Mouse (Mus musculus) retina, adult 2 months (tissue): Measurements from ENCODE around the gene Nkx2-5.

Experiments used
- DNase-seq: peaks from one replicate; pipeline ENCODE4 v3.0.0-alpha.2; 2012; ENCODE audit warnings: low read depth, low spot score

Nkx2-5 gene

GRCm38 (mm10) chr17:26850358-26851135 lies 5.7 kb upstream of the Nkx2-5 start:
- no peak for DNase-seq

DNA sequence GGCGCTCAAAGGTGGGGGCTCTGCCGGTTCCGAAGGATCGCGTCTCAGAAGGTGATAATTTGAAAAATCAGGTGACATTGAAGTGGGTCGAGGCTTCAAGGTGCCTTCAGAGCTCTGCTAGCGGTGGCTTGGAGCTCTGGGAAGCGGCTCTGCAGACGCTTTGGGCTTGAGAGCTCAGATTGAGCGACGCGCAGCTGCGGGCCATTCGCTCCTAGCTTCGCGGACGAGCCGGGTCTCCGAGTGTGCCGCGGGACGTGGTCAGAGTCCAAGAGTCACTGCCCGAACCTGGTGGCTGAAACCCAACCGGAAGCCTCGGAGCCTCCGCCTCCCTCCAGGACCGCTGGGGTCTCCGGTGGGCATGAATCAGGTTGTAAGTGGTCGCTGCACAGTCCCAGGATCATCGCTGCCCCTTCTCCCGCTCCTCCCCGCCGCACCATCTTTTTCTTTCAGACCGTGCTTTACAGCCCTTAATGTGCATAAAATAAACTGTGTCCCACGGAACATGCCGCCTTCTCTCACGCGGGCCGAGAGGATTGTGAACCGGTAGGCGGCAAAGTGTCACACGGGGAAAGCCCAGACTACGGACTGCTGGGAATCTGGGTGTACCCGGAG lies 5.0 kb upstream of the Nkx2-5 start:
- no peak for DNase-seq

DNA sequence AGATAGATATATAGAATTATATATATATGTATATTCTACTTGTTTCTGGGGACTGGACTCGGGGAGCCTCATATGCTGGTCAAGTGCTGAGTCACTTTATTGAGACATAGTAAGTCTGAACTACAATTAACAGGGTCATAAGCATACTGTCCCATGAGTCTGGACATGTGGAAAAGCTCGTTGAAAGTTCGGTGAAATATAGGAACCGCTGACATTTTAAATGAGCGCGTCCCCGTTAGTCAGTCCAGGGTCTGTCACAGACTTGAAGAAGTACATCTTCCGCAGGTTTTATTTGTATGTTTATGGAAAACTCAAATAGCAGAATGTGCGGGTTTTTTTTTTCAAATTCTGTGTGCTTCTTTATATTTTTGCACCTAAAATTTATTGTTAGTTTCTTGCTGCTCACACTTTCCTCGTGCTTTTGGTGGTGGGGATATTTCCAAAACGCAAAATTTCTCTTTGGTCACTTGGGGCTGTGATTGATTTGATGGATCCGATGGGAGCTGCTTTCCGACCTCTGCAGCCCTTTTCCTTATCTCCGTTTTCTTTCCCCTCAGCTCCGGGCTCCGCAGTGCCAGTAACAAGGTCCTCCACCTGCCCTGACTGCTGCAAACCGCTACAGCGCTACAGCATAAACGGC lies 4.4 kb upstream of the Nkx2-5 start:
- no peak for DNase-seq

GRCm38 (mm10) chr17:26848236-26848635 lies 3.4 kb upstream of the Nkx2-5 start:
- no peak for DNase-seq

GRCm38 (mm10) chr17:26847801-26848200 lies 3.0 kb upstream of the Nkx2-5 start:
- no peak for DNase-seq

- DNase-seq: no peak
Observed at GRCm38 (mm10) chr17:26846411-26846810, 1.6 kb upstream of the Nkx2-5 start.

- no peak for DNase-seq
Observed at GRCm38 (mm10) chr17:26845149-26846050, 591 bp upstream of the Nkx2-5 start.

GRCm38 (mm10) chr17:26844371-26844851 lies 398 bp downstream of the Nkx2-5 start:
- no peak for DNase-seq

- DNase-seq: no peak
Observed at GRCm38 (mm10) chr17:26843696-26844236, 1.0 kb downstream of the Nkx2-5 start.

GRCm38 (mm10) chr17:26843229-26843567 lies 1.6 kb downstream of the Nkx2-5 start:
- no peak for DNase-seq

GRCm38 (mm10) chr17:26842431-26843228 lies 2.2 kb downstream of the Nkx2-5 start:
- no peak for DNase-seq

- DNase-seq: no peak
Observed at GRCm38 (mm10) chr17:26841981-26842380, 2.8 kb downstream of the Nkx2-5 start.

DNA sequence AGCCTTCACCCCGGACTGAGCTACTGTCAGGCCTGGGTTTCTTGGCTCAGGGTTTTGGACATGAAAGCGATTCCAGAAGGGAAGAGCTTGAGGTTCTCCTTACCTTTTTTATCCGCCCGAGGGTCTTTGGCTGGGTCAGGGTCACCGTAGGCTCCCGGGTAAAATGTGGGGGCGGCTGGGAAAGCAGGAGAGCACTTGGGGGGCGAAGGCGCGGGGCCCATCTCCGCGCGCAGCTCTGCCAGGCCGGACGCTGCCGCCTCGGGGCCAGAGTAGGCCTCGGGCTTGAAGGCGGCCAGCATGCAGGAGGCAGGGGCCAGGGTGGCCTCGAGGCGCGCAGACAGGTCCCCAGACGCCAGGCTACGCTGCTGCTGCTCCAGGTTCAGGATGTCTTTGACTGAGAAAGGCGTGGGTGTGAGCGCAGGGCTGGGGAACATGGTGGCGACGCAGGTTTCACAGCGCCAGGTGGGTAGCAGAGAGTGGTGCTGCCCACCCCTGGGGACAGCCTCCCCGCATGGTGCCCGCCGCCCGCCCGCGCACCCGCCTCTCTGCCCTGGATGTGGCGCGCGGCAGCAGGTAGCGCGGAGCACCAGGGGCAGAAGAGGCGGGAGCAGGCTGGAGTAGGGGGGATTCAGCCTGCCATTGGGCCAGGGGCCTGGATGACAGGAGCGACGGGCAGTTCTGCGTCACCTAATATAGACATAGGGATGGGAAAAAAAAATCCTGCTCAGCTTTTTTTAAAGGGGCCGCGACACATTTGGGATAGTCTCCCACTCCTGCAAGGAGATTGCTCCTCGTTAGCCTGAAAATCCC lies 3.7 kb downstream of the Nkx2-5 start:
- no peak for DNase-seq

GRCm38 (mm10) chr17:26840439-26840780 lies 4.4 kb downstream of the Nkx2-5 start:
- no peak for DNase-seq

- no peak for DNase-seq
Observed at GRCm38 (mm10) chr17:26839718-26840438, 4.9 kb downstream of the Nkx2-5 start.

DNA sequence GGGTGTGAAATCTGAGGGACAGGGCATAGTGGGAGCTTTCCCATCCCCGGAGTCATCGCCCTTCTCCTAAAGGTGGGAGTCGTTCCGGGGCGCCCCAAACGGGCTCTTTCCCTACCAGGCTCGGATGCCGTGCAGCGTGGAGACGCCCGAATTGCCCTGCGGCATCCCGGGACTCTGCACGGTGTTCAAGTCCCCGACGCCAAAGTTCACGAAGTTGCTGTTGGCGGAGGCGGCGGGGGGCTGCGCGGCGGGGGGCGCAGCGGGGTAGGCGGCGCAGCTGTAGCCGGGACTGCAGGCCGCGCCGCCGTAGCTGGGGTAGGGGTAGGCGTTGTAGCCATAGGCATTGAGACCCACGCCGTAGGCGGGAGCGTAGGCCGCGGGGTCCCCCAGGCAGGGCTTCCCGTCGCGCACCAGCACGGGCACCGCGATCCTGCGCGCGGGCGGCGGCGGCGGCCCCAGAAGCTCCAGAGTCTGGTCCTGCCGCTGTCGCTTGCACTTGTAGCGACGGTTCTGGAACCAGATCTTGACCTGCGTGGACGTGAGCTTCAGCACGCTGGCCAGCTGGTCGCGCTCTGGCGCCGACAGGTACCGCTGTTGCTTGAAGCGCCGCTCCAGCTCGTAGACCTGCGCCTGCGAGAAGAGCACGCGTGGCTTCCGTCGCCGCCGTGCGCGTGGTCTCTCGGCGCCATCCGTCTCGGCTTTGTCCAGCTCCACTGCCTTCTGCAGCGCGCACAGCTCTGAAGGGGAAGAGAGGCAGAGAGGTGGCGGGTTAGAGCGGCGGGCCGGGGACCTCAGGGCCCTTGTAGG lies 5.7 kb downstream of the Nkx2-5 start:
- no peak for DNase-seq

- DNase-seq: no peak
Observed at GRCm38 (mm10) chr17:26838191-26838910, 6.5 kb downstream of the Nkx2-5 start.

GRCm38 (mm10) chr17:26837546-26837985 lies 7.2 kb downstream of the Nkx2-5 start:
- DNase-seq: no peak
